Mouse (Mus musculus): ENCODE results near the gene Vmn1r126. TPM values are rescaled to one million over a fixed set of nuclear protein-coding genes. Genes with fewer than 3 reads are reported as not detected.
"Not testable (repeated sequence)": the region's sequence is repeated elsewhere in the genome, so short reads cannot be mapped to it uniquely, and the experiment has no call there.

Vmn1r126 gene
- total RNA-seq (2021), result not detected

- intact Hi-C loops (cut with DNase I); DNase-seq (ENCODE audit: low spot score in 2 of 2): not testable (repeated sequence)
Observed at GRCm38 (mm10) chr7:21301367-21301766, at the start of gene Vmn1r126. Gene Vmn1r126 (minus strand): TSS chr7:21301467.

DNA sequence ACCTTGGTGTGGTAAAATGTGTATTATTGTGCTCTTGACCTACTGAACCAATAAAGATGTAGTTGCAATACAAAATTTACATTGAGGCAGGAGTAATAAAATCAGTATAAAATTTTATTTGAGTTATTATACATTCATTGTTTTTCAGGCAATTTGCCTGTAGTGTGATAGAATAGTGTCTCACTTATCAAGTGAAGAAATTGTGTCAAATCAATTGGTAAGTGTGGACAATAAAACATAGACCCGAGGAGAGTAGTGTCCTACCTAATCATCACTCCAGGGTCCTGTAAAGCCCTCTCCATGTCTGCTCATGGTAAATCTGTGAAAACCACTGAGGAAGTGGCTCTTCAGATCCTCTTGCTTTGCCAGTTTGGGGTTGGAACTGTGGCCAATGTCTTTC lies 47.8 kb upstream of the Vmn1r126 start, which contains the start of gene Vmn1r128:
Vmn1r128 (plus strand) TSS at position 301 of the 400 bp plus-strand sequence.
- DNase-seq (ENCODE audit: low spot score in 2 of 2); intact Hi-C loops (cut with DNase I): not testable (repeated sequence)

- DNase-seq (ENCODE audit: low spot score in 2 of 2); intact Hi-C loops (cut with DNase I): not testable (repeated sequence)
Observed at GRCm38 (mm10) chr7:21319761-21320160, 18.5 kb upstream of the Vmn1r126 start, which contains the start of gene Vmn1r127. Gene Vmn1r127 (minus strand): TSS chr7:21319861.

- DNase-seq (ENCODE audit: low spot score in 2 of 2); intact Hi-C loops (cut with DNase I): not testable (repeated sequence)
Observed at GRCm38 (mm10) chr7:21271879-21272278, 29.4 kb downstream of the Vmn1r126 start, which contains the start of gene Vmn1r125. Gene Vmn1r125 (plus strand): TSS chr7:21272179.

DNA sequence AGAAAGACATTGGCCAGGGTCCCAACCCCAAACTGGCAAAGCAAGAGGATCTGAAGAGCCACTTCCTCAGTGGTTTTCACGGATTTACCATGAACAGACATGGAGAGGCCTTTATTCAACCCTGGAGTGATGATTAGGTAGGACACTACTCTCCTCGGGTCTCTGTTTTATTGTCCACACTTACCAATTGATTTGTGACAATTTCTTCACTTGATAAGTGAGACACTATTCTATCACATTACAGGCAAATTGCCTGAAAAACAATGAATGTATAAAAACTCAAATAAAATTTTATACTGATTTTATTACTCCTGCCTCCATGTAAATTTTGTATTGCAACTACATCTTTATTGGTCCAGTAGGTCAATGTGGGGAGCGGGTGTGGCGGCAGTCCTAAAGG lies 40.8 kb downstream of the Vmn1r126 start, which contains the start of gene Vmn1r124:
Vmn1r124 (minus strand) TSS at position 101 of the 400 bp plus-strand sequence.
- intact Hi-C loops (cut with DNase I); DNase-seq (ENCODE audit: low spot score in 2 of 2): not testable (repeated sequence)

Other genes starting within 250 kb of the Vmn1r126 start
- not detected for gene Vmn1r120, start 247.7 kb downstream of the Vmn1r126 start, total RNA-seq (2021)
- gene Vmn1r121, start 203.0 kb downstream of the Vmn1r126 start, total RNA-seq (2021), result not detected
- gene Vmn1r122, start 167.3 kb downstream of the Vmn1r126 start, total RNA-seq (2021), result not detected
- gene Vmn1r123, start 139.3 kb downstream of the Vmn1r126 start, total RNA-seq (2021), result not detected
- gene Gm5157, start 111.0 kb downstream of the Vmn1r126 start, total RNA-seq (2021), result not detected
- gene Vmn1r124, start 40.9 kb downstream of the Vmn1r126 start, total RNA-seq (2021), result not detected
- gene Vmn1r125, start 29.3 kb downstream of the Vmn1r126 start, total RNA-seq (2021), result not detected
- not detected for gene Vmn1r127, start 18.4 kb upstream of the Vmn1r126 start, total RNA-seq (2021)
- not detected for gene Vmn1r128, start 47.9 kb upstream of the Vmn1r126 start, total RNA-seq (2021)
- gene Vmn1r129, start 59.8 kb upstream of the Vmn1r126 start, total RNA-seq (2021), result not detected
- not detected for gene Gm6882, start 131.3 kb upstream of the Vmn1r126 start, total RNA-seq (2021)
- not detected for gene Vmn1r130, start 210.3 kb upstream of the Vmn1r126 start, total RNA-seq (2021)
- not detected for gene Vmn1r131, start 244.6 kb upstream of the Vmn1r126 start, total RNA-seq (2021)